In the genomic region with DNA sequence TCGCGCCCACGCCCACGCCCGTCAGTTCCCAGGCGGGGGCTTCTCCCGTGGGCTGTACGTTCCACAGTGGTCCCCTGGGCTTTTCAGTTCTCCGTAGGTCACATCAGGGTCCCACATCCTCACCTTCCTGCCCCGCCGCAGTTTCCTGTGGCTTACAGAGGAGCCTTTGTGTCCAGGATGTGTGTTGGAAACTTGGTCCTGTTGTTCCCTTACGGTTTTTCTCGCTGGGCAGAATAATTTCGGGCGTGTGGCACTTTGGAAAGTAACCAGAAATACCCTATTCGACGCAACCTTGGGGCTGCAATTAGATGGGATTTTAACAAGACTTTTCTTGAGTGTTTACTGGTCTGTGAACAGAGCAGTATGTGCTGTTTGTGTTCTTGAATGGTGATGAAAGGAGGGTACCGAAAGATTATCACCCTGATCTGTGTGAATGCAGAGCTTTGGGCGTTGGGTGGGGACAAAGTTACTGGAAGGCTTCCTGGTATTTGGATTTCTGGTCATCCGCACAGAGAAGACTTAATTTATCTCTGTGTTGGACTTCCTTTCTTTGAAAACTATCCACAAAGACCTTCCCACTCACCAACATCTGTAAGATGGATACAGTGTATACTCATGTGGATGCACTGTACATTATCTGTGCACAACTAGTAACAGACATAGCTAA, we compare ENCODE assay signal across 8 mouse cellular contexts. TPM values are rescaled to one million over a fixed set of nuclear protein-coding genes. Genes with fewer than 3 reads are reported as not detected.
A peak's percentile ranks its signal among the peaks of the same experiment; 100 is the strongest.
DNase-seq lines count a peak whose midpoint lies in the region; ATAC-seq and TF ChIP-seq lines count a peak whose summit lies in the region.

No protein-coding gene starts in this region.

- 1% methylated on average over 20 of the region's 20 CpGs for WGBS in hindbrain, embryonic 13.5 days
- under 1% methylated on average over 20 of the region's 20 CpGs for WGBS in lung, embryonic 14.5 days

- DNase-seq in layer of hippocampus, adult 2 months (ENCODE audit: low spot score in 2 of 2), result no peak
- no peak for DNase-seq in layer of hippocampus, adult 9-11 months
- DNase-seq in c-Kit-positive CD71-positive TER-119-positive erythroid progenitor cells, embryonic 14.5 days (ENCODE audit: low spot score), result peak; percentile 74
- DNase-seq in lung, embryonic 14.5 days, result peak; percentile 56
- DNase-seq in cerebellum, adult 9-11 months, result no peak
- DNase-seq in right cerebral cortex, postnatal 25 days, result no peak
- no peak for DNase-seq in retina, embryonic 14.5 days (ENCODE audit: low spot score)

- peaks cover 21% of the 10 kb centered on the region for H3K4me1 ChIP-seq in hindbrain, embryonic 13.5 days (replicated peaks)
- peaks cover 7% of the 10 kb centered on the region for H3K4me1 ChIP-seq in lung, embryonic 14.5 days (ENCODE audit: insufficient read depth)

- ATAC-seq in hindbrain, embryonic 13.5 days (ENCODE audit: low FRiP score), result no peak
- no peak for ATAC-seq in lung, embryonic 14.5 days (ENCODE audit: insufficient read depth)

- peak overlapping the region; percentile 53 for H3K4me2 ChIP-seq in hindbrain, embryonic 13.5 days
- peak overlapping the region; percentile 61 for H3K4me2 ChIP-seq in lung, embryonic 14.5 days

- H3K9ac ChIP-seq in hindbrain, embryonic 13.5 days, result peak overlapping the region; percentile 87
- peak overlapping the region; percentile 95 for H3K9ac ChIP-seq in lung, embryonic 14.5 days

- peak overlapping the region; percentile 98 for H3K27ac ChIP-seq in layer of hippocampus, adult 2 months
- peak overlapping the region; percentile 94 for H3K27ac ChIP-seq in hindbrain, embryonic 13.5 days
- peak overlapping the region; percentile 94 for H3K27ac ChIP-seq in lung, embryonic 14.5 days (ENCODE audit: low read depth)

- no peak for TF ChIP-seq CTCF in layer of hippocampus, adult 2 months (conservative IDR thresholded peaks at IDR 0.05)
- TF ChIP-seq CTCF in lung, embryonic 14.5 days (IDR thresholded peaks at IDR 0.05; ENCODE audit: low read depth), result no peak

- H3K27me3 ChIP-seq in hindbrain, embryonic 13.5 days, result no peaks in the 10 kb centered on the region
- no peaks in the 10 kb centered on the region for H3K27me3 ChIP-seq in lung, embryonic 14.5 days (ENCODE audit: insufficient read depth, low read length)

- H3K9me3 ChIP-seq in hindbrain, embryonic 13.5 days, result no peaks in the 10 kb centered on the region
- H3K9me3 ChIP-seq in lung, embryonic 14.5 days (ENCODE audit: low read depth, low read length), result no peaks in the 10 kb centered on the region

- peak overlapping the region; percentile 71 for H3K4me3 ChIP-seq in layer of hippocampus, adult 2 months
- H3K4me3 ChIP-seq in hindbrain, embryonic 13.5 days, result peak overlapping the region; percentile 57
- H3K4me3 ChIP-seq in lung, embryonic 14.5 days (ENCODE audit: low read depth, low read length), result peak overlapping the region; percentile 89

- H3K36me3 ChIP-seq in hindbrain, embryonic 13.5 days, result no peaks in the 10 kb centered on the region
- no peaks in the 10 kb centered on the region for H3K36me3 ChIP-seq in lung, embryonic 14.5 days (ENCODE audit: insufficient read depth)

RNA-seq across cellular contexts. Expression of a gene that starts 0.6 kb away (rescaled TPM):
- 10 to 100 TPM; 27.4 to 27.9 TPM for total RNA-seq in layer of hippocampus, adult 2 months (2021)
- polyA plus RNA-seq in hindbrain, embryonic 13.5 days (2015; fragmentation: Nextera tagmentation; extraction: Ambion mirVana), result 88.1 and 93.8 TPM in 2 replicates
- polyA plus RNA-seq in lung, embryonic 14.5 days (2014; fragmentation: Nextera tagmentation; extraction: Ambion mirVana), result 87.9 and 88.4 TPM in 2 replicates

Comparison
In these comparisons a context has a peak if more than half of its experiments do, and no peak if none do; other contexts are left out.
1. DNase-seq: peak in c-Kit-positive CD71-positive TER-119-positive erythroid progenitor cells, embryonic 14.5 days (single experiment) and lung, embryonic 14.5 days (single experiment); none in layer of hippocampus, adult 2 months (0 of 2), layer of hippocampus, adult 9-11 months (single experiment), cerebellum, adult 9-11 months (single experiment), right cerebral cortex, postnatal 25 days (single experiment) and retina, embryonic 14.5 days (single experiment).
2. Peak in every context shown above with its lines, with median percentiles within 50 percentile points of each other: H3K27ac ChIP-seq and H3K4me3 ChIP-seq.